Mouse (Mus musculus) heart, postnatal 10 days (tissue): ENCODE data around the gene Tfap2a. TPM values are rescaled to one million over a fixed set of nuclear protein-coding genes. Genes with fewer than 3 reads are reported as not detected.

Source experiments
- total RNA-seq, 2 experiments: library from RNA; stranded (reverse); gene quantifications; 2 replicates each; pipeline ENCODE4 v1.2.3; 2021

The Tfap2a gene
- total RNA-seq, 2 experiments from 2014 or later: 0.22 TPM

Other genes starting within 250 kb of the Tfap2a start
- gene Gcnt2, start 121.4 kb upstream of the Tfap2a start, total RNA-seq: 10 to 100 TPM in 1 of 2 experiments, 1 to 10 TPM in 1; 9.3 to 12.8 TPM